Mouse (Mus musculus): ENCODE results near the gene Slc12a3.
"Not testable (repeated sequence)": the region's sequence is repeated elsewhere in the genome, so short reads cannot be mapped to it uniquely, and the experiment has no call there.

Gene Slc12a3

DNA sequence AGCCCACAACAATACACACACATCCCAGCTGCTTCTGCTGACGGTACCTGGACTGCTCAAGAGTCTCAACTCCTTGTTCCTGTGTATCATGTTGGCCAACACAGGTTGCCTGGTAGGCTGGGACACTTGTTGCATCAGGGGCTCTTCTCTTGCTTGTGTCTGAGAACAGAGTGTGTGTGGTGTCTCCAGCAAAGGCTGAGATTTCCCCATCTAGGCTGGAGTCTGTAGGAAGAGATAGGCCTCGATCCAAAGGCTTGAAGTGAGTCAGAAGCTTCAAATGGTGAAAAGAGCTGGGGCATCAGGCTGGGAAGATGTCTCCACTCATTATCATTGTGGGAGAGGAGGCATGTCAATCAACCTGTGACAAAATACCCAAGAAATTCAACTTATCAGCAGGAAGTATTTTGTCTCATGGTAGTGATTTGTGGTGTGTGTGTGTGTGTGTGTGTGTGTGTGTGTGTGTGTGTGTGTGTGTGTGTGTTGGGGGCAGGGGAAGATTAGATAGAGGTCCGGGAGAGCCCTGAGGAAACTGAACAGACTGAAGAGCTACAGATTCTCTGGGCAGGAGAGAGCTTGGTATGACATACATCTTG lies 70.5 kb downstream of the Slc12a3 start:
- no peak for DNase-seq (ENCODE audit: low spot score in 2 of 2)

DNA sequence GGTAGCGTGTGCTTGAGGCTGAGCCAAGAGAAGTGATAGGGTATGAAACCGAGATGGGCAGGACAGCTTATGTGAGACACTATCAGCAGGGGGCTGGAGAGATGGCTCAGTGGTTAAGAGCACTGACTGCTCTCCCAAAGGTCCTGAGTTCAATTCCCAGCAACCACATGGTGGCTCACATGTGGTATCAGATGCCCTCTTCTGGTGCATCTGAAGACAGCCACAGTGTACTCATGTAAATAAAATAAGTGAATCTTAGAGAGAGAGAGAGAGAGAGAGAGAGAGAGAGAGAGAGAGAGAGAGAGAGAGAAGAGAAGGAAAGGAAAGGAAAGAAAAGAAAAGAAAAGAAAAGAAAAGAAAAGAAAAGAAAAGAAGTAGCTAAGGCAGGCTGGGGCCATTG lies 71.0 kb downstream of the Slc12a3 start:
- DNase-seq (ENCODE audit: low spot score in 2 of 2) = not testable (repeated sequence)

DNA sequence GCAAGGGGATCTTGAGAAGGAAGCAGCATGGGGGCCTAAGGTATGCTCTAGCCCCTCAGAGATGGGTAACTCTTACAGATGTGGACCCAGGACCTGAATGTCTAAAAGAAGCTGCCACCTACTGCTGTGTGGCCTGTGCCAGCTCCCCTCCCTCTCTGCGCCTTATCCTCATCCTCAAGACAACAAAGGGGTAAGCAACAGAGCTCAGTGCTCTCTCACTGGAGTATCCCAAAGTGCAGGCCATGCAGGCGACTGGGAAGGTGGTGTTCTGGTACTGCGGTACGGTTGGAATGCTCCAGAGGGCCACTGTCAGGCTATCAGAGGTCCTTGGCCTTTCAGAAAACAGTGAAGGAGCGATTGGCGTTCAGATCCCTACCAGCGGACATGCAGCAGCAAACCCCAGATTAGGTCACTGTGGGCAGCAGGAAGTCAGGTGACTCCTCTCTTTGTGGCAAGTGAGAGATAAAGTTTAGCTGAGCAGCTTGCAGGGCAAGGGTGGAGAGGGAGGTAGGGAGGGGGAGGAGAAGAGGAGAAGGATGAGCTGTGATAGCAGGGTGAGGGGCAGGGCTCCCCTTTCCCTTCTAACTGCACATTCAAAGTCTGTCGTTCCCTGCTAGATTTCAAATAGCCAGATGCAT lies 79.6 kb downstream of the Slc12a3 start:
- DNase-seq (ENCODE audit: low spot score in 2 of 2) = no peak

DNA sequence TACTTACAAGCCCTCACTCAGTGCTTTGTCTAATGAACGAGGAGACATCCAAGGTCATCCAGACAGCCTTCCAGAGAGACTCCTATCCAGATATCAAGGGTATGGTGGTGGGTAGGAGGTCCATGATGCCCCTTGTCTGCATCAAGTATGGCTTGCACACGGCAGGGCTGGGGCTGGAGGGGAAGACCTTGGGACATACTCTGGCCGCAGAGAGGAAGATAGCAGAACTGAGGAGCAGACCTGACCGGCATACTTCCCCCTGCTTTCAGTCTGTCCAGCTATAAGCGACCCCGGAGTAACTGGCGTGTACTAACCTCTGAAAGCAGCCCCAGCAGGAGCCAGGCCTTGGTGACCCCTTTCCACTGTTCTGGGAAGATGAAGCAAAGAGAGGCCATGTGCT lies 80.5 kb downstream of the Slc12a3 start:
- no peak for DNase-seq (ENCODE audit: low spot score in 2 of 2)

DNA sequence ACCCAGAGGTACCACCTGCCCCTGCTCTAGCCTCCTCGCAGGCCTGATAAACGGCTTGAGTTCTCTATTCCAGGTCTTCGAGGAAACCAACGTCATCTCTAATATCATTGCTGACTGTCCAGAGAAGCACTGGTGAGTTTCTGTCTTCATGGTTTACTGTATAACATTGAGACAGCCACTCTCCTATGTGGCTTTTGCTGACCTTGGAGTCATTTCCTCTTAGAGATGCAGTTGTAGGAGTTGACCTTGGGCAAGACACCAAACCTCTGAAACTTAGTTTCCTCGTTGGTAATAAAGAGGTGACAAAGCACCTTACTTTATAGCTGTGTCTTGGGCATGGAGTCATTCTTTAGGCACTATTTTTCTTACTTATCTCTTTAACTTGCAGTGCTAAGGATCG lies 83.5 kb downstream of the Slc12a3 start:
- DNase-seq (ENCODE audit: low spot score in 2 of 2) = no peak

DNA sequence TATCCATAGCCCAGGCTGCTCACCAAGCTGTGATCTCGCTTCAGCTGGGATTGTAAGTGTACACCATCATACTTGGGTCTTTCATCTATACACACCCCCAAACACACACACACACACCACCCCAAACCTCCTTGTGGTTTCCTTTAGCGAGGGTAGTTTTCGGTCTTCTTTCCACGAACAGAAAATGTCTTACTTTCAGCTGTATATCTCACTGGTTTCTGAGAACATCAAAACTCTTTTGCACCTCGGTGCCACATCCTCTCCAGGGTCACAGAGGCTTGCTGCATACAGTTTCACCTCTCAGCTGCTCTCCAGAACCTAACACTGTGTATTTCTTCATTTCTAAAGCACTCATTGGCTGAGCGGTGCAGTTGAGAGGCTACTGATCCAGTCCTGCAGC lies 84.5 kb downstream of the Slc12a3 start:
- no peak for DNase-seq (ENCODE audit: low spot score in 2 of 2)

DNA sequence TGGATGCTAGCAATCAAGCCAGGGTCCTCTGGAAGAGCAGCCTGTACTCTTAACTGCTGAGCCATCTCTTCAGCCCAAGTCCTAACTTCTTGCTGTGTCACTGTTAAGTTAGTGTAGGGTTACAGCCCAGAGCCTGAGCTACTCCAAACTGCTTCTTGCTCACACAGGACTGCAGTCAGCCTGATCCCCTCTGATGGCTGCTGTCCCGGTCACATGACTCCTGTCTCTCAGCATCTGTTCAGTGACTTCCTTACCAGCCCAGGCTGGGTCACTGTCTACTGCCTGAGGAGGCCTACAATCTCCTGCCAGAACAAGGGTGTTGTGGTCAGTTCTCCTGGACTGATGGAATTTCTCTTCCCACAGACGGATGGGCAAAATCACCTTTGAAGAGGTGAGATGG lies 86.2 kb downstream of the Slc12a3 start:
- DNase-seq (ENCODE audit: low spot score in 2 of 2) = no peak

Measured in right cerebral cortex, adult 2 months (tissue).